Mouse (Mus musculus): ENCODE data around the gene Aurkb.
"Not testable (repeated sequence)": the region's sequence is repeated elsewhere in the genome, so short reads cannot be mapped to it uniquely, and the experiment has no call there.

Aurkb gene

DNA sequence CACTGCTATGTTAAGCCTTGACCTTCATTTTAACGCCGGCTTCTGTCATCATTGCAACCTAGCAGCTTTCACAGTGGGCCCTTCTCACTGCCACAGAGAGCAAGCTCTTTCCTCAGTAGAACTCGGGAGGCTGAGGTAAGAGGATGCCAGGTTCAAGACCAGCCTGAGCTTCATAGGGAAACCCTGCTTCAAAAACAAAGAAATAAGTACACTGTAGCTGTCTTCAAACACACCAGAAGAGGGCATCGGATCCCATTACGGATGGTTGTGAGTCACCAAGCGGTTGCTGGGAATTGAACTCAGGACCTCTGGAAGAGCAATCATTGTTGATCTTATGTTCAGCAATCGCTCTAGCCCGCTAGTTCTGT, 35.4 kb downstream of the Aurkb start:
- DNase-seq (ENCODE audit: extremely low spot score) = no peak

DNA sequence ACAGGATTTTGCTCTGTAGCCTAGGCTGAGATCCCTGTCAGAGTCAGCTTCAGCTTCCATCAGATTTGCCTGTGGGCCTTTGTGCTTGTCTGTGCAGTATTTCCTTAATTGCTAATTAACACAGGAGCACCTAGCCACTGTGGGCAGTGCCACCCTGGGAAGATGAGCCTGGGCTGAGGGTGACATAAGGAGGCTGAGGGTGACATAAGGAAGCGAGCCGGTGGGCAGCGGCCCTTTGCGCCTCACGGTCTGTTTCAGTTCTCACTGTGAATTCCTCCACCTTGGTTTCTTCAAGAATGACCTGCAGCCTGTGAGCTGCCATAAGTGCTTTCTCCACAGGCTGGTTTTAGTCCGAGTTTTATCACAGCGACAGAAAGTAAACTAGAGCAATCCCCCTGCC, 36.2 kb downstream of the Aurkb start:
- no peak for DNase-seq (ENCODE audit: extremely low spot score)

DNA sequence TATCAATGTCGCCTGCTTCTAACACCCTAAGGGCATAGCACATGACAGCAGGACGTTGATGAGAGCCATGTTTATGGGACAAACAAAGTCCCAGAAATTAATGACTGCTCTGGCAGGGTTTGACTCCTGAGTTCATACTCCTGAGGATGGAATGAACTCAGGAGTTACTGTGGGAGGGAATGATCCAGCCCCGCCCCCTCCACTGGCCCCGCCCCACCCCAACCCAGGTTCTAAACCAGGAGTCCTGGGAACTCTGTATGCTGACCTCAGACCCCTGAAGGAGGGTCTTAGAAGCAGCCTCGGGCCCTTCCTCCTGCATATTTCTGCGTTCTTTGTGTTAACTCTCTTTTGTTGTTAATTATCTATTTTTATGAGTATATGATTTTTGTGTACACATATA, 40.2 kb downstream of the Aurkb start:
- no peak for DNase-seq (ENCODE audit: extremely low spot score)

DNA sequence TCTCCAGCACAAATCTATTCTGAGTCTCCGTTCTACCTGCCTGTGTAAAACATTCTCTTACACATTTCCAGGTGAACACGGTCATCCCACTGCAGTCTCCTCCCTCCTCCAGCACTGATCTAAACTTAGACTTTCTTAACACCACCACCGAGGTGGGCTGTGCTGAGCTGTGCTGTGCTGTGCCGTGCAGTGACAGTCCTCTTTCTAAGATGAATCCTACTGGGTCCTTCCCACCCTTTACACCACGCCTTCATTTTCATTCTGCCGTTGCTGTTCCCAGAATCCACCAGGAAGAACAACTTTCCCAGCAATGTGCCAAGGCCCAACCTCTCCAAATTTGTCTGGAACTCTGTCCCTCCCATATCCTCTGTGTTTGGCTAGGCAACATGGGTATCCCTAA, 40.9 kb downstream of the Aurkb start:
- no peak for DNase-seq (ENCODE audit: extremely low spot score)

DNA sequence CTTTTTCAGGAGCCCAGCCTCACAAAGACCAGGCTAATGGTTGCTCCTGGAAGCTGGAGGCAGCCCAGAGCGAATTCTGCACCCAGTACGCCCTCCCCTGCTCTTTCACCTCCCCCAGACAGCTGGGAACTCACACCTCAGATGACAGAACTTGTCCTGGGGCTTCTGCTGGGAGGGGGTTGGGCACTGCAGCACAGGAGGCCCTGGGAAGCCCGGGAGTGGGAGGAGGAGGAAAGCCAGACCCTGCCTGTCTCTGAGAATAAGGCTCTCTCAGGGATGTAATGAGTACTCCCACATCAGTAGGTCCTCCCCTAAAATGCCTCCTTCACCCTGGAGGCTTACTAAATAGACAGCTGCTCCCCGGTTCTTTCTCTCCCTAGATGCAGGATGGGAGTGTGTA, 41.6 kb downstream of the Aurkb start:
- DNase-seq (ENCODE audit: extremely low spot score) = no peak

DNA sequence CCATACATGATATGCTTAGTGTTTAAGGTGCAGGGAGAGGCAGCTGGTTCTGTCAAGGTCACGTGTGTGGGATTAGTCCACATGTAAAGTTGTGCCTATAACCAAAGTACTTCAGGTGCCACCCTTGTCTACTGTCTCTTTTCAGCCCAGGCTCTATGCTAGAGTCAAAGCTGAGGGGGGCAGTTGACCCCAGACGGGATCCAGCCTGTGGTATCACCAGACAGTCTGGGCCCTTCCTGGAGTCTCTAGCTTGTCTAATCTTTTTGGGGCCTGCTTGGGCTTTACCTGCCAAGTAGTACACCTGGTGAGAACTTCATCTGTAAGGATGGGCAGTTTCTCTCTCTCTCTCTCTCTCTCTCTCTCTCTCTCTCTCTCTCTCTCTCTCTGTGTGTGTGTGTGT, 42.1 kb downstream of the Aurkb start:
- DNase-seq (ENCODE audit: extremely low spot score) = no peak

DNA sequence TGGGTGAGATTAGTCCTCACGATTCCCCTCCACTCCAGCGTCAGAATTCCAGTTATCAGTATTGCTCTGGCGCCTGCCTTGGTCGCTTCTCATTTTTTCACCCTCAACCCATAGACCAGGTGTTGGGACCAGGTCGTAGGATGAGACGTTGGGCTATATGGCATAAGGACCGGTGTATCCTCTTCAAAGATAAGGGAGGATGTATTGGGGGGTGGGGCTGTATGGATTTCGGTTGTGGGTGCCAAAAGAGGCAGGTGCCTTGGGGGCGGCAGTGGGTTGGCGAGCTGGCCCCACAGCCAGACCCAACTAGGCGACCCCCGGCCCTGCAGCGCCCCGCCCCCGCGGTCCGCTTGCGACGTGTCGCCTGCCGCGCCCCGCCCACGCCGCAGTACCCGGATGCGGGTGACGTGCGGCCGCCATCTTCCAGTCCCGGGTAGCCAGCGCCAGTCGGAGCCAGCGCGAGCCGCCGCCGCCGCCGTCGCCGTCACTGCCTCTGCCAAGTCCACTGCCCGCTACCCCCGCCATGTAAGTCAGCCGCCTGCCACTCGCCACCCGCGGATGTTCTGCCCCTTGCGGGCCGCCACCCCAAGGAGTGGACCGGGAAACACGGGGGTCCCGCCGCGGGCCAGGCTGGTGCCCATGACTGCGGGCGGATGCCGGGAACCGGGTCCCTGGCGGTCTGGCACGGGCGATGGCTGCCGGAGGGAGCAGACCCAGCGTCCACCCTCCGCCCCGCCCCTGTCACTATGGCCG, 42.8 kb downstream of the Aurkb start, which contains the start of gene Vamp2:
Gene Vamp2 (plus strand): TSS at position 388 of the 753 bp plus-strand sequence.
- peak; percentile 91 for DNase-seq (ENCODE audit: extremely low spot score)

DNA sequence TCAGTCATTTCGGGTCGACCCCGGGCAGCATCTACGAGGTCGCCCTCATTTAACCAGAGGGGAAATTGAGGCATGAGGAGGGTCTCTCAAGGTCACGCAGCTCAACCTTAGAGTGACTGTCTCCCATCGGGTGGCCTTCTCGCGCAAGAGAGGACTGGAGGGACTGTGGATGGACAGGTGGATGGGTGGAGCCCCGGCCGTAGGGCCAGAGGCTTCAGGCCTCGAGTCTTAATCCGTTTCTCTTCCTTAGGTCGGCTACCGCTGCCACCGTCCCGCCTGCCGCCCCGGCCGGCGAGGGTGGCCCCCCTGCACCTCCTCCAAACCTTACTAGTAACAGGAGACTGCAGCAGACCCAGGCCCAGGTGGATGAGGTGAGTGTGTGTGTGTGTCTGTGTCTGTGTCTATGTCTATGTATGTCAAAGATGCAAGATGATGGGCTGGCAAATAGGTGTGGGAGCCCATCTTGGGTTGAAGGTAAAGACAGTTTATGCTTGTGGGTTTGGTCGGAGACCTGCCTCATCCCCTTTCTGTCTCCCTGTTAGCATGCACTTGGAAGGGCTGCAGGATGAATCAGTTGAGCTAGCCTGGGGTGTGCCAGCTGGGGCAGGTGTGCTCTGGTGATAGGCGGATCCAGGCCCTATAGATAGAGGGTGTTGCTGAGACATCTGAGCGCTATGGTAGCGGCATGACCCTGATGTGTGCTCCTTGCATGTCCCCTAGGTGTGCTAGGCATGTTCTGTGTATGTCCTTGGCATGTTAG, 43.6 kb downstream of the Aurkb start:
- no peak for DNase-seq (ENCODE audit: extremely low spot score)

DNA sequence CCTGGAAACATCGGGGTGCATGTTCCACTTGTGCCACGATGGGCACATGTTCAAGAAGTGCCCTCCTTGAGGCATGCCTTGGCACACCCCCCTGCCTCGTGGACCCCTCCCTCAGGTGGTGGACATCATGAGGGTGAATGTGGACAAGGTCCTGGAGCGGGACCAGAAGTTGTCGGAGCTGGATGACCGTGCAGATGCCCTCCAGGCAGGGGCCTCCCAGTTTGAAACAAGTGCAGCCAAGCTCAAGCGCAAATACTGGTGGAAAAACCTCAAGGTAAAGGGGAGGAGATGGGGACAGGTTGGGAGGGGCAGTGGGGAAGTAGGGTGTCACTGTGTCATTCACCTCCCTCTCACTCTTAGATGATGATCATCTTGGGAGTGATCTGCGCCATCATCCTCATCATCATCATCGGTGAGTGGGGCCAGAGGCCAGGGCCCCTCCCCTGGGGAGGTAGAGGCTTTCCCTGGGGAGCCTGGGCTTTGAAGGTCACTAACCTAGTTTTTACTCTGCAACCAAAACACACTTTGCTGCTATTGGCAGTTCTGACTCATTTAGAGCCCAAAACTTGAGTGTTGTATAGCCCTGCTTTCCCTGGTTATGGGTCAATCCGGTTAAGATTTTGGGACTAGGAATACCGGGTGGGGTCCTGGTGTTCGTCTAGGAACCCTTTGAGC, 44.3 kb downstream of the Aurkb start:
- DNase-seq (ENCODE audit: extremely low spot score) = no peak

DNA sequence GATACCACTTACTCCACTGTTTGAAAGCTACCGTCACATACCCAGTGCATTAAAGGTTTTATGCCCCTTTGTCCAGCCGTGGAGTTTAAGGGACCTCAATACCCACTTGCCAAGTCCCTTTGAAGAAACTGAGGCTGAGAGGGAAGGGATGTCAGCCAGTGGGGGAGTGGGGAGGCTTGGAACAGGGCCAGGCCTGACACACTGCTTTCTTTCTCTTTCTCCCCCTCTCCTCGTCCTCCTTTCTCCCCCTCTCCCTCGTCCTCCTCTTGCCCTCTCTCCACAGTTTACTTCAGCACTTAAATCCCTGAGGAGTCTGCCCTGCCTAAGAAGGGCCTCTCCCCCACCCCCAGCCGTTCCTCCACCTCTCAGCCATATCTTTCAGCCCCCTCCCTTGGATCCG, 44.9 kb downstream of the Aurkb start:
- no peak for DNase-seq (ENCODE audit: extremely low spot score)

DNA sequence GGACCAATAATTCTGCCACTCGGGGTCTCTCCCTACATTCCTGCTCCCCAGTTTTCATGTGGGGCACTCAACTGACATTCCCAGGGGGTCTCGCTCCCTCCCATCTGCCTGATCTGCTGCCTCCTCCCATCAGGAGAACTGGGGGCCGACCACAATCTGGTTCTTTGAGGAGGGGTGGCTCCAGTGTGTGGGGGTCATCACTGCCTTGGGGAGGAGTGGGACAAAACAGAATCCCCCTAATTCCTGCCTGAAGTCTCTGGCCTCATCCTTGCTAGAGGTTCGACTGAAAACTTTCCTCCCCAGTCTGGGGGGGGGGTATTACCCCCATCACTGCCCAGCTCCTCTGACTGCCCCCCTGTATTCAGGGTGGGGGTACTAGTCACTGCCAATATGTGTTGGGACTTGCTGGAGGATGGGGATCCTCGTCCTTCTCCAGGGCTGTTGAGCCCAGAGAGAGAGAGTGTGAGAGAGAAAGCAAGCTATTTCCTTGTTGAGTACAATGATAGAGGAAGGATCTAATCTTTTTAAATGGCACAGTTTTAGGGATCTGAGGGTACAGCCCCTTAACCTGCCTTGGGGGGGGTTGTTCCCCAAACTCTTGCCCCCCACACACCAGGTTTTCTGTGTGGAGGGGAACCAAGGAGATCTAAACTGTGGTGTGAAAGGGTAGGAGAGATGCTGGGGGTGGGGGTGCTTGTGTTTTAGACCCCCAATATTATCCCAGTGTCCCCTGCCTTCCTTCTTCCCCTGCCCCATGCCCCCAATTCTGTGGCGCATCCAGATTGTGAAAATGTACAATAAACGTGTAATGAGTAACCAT, 46.3 kb downstream of the Aurkb start:
- DNase-seq (ENCODE audit: extremely low spot score) = no peak

DNA sequence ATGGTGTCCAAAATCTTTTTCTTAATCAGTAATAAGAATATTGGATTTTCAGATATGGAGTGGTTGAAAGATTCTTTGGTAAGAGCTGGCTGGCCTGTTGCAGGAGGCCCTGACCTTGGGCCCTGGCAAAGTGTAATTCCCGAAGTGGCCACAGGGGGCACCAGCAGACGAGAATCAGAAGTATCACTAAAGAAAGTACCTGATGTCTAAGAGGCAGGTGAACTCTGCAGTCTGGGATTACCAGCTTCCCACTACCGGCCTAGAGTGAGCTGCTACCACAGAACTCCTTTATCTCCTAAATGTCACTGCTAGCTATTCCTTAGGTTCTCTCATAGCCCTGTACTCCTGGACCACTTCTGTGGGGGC, 46.9 kb downstream of the Aurkb start:
- peak; percentile 82 for DNase-seq (ENCODE audit: extremely low spot score)

DNA sequence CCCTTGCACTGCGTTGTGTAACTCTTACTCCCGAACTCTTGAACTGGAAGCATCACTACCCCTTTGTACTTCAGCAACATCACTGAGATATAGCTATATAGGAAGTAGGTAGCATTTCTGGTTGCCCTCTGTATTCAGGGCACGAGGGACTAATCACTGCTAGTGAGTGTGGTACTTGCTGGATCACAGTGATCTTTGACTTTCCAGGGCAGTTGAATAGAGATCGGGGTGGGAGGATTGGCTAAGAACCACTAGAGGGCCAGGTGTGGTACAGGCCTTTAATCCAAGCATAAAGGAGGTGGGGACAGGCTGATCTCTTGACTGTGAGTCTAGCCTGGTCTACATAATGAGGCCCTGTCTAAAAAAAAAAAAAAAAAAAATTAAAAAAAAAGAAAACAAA, 47.4 kb downstream of the Aurkb start:
- DNase-seq (ENCODE audit: extremely low spot score) = no peak

DNA sequence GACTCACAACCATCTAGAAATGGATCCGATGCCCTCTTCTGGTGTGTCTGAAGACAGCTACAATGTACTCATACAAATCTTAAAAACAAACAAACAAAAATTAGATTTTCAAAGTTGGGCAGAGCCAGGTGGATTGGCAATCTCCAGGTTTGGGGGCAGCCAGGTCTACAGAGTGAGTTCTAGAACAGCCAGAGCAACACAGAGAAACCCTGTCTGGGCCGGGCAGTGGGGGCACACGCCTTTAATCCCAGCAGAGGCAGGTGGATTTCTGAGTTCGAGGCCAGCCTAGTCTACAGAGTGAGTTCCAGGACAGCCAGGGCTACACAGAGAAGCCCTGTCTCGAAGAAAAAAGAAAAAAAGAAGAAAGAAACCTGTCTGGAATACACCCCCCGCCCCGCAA, 48.4 kb downstream of the Aurkb start:
- not testable (repeated sequence) for DNase-seq (ENCODE audit: extremely low spot score)

DNA sequence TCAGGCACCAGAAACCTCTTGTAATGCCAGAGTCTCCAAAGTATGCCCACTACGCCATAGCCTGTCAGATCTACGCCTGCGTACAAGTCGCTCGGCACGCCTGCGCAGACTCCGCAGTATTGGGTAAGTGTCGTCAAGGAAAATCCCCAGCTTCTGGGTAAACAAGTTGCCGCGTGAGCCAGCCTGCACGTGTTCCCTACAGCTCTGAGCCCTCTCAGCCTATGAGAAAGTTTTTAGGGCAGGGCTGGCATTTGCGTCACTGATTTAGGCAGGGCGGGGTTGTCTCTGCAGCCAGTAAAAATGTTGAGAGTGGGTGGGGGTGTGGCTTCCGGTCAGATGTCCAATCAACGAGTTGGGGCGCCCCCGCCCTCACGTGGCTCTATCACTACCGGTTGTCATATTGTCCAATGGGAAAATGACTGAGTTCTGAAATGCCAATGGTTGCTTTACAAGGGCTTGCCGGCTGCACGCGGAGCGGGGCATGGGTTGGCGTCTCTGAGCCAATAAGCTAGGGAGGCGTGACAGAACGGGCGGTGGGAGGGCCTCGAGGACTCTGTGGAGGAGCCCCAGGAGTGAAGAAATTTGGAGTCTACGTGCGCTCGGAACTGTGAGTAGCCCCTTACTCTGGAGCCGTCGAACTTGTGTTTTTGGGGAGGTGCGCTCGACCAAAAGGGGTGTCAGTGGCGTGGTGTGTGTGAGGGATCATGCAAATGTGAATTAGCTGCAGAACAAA, 49.4 kb downstream of the Aurkb start, which contains the start of gene Per1:
Gene Per1 (plus strand): TSS at position 521 of the 733 bp plus-strand sequence.
- peak; percentile 99 for DNase-seq (ENCODE audit: extremely low spot score)

DNA sequence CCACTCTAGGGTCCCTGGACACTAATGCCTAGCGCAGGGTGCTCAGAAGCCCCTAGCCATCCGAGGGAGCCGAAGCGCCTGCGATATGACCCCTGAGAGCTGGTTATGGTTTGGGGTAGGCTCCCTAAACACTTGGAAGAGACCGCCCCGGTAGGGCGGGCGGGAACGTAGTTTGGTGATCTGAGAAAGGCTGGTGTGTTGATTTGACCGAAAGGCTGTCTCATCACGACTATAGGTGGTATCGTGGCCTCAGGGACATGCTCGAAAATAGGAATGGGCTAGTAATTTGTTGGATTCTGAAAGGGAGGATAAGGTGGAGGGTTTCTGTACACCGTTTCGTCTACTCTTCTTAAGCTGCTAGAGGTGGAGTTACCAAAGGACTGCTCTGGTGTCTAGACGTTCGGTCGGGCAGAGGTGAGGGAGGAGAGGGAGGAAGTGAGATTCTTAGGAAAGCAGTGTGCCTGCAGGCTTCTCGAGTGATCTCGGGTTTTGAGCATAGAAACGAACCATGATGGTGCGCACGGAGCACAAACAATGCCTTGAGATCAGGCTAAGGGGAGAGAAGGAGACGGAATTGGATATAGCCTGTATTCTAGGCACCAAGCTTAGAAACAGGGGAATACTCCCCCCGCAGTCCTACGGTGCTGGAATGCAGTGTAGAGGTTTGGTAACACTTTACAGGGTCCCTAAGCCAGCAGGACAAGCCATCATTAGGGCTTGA, 50.2 kb downstream of the Aurkb start:
- no peak for DNase-seq (ENCODE audit: extremely low spot score)

DNA sequence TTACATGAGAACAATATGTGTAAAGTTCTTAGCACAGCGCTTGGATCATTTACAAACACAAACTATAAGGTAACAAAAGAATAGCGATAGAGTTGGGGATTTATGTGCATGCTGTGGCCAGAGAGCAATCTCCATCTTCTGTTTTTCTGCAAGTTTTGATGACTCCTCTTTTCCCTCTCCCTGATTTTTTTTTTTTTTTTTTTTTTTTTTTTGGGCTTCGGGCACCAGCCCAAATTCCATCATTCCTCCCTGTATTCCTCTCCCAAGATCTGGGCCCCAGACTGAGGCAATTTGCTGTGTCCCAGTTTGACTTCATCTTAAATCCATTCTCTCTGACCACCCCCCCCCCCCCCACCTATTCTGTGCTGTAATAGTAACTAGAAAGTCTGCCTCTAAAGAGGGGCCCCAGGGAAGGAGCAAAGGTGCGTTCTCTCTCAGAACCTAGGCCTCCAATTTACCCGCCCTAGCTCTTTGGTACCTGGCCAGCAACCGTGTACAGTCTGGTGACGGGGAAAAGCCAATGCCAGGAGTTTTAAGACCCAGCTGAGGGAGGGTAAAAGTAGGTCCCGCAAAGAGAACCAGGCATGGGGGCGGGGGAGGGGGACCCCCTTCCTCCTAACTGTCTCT, 51.0 kb downstream of the Aurkb start:
- DNase-seq (ENCODE audit: extremely low spot score) = no peak

DNA sequence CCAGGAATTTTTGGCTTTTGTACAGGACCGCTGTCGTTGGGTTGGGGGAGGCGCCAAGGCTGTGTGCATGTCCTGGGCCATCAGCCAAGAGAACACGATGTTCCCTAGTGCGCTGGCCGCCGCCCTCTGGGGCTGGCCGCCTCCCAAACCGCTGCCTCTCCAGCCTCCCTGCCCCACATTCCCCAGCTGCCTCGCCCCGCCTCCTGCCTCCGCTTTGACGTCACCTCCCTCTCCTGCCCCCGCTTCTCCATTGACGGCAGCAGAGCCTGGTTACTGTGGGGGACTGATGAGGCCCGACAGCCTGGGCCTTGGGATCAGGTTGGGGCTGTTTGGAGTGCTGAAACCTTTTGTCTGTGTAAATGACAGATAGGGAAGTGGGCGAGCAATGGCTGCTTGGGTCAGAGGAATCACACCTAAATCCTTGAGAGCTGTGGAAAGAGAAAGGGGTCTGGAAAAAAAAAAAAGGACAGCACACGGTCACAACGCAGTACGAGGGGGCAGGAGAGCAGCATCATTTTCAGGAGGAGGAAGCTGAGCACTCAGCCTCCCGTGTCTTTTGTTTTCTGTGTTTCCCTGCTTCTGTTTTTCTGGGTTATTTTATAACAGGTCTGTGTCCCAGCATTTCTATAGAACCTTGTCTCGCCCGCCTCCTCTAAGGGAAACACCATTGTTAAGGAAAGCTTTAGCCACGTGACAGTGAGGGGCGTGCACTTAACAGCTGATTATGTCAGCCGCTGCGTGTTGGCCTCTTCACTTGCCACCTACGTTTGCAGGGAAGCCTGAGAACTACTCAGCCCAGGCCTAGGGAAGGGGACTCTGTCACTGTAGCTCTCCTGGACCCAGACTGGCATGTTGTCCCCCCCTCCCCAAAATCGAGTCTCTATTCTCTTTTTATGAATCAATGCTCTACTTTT, 51.8 kb downstream of the Aurkb start:
- peak; percentile 91 for DNase-seq (ENCODE audit: extremely low spot score)
